Mouse (Mus musculus) urinary bladder, adult 18-20 months (tissue): ENCODE data around the gene Fastkd2.
A peak's percentile ranks its signal among the peaks of the same experiment; 100 is the strongest.

Experiments
- DNase-seq, 2 experiments: peaks; one replicate each; pipeline ENCODE4 v3.0.0; 2022; ENCODE audit warnings: low spot score in 2 of 2, mixed read lengths in 2 of 2

Fastkd2 gene

DNA sequence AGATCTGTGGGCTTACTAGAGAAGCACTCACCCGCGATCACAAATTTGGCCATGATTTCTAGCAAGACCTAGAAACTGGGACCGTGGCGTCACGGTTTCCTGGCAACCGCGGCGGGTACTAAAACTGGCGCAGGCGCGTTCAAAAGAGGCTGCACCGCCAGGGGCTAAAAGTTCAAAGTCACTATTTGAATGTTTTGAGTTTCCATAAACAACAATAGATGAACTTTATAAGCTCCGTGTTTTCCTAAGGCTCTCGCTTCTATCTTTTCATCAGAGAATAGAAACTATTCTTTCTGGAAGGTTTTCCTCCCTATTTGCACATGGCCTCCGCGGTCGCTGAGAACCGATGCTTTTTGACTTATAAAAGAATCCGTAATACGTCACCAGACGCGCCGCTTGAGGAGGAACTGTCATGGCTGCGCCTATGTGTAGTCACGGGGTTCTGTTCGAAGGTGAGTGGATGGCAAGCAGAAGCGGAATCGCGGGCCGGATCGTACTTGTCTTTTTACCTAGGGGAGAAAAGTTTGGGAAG, at the start of gene Fastkd2, which contains the start of gene Mdh1b:
Fastkd2 (plus strand) TSS at position 375 of the 532 bp plus-strand sequence.
Mdh1b (minus strand) TSS at position 79 of the 532 bp plus-strand sequence.
- DNase-seq, result peak; percentile 81 to 88

DNA sequence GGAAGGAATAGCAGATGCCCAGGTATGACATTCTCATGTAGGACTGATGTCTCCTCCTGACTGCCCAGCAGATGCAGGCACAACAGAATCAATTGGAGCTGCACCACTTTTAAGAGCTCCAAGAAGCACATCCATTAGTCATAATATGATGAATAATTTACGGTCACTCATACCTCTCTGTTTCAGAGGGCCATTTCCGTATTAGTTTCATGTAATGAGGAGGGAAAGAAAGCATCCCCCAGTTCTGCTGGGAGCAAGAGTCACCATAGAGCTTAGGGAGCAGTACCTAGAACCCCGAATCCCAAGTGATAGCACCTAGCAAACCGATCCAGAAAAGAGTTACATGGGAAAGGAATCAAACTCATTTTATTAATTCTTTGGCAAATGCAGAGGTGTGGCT, 43.6 kb upstream of the Fastkd2 start, which contains the start of gene Dytn:
Dytn (minus strand) TSS at position 101 of the 400 bp plus-strand sequence.
- no peak for DNase-seq

DNA sequence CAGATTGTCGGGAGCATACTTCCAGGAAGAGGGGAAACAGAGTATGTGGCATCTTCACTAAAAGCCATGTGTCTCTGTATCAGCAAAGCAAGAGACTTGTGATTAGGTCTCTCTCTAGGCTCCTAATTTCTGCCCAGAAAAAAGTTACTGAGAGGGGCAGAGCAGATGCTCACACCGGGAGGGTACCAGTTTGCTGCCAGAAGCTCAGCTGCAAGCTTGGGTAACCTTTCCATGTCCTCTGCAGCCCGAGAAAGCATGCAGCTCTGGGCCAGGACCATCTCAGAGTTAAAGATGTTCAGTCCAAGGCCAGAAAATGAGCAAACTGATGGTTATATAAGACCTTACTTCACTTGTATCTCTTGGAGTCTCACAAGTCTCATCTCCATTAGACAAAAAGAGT, 33.6 kb upstream of the Fastkd2 start:
- no peak for DNase-seq

GRCm38 (mm10) chr1:63705733-63706132, 24.7 kb upstream of the Fastkd2 start:
- DNase-seq, result no peak

DNA sequence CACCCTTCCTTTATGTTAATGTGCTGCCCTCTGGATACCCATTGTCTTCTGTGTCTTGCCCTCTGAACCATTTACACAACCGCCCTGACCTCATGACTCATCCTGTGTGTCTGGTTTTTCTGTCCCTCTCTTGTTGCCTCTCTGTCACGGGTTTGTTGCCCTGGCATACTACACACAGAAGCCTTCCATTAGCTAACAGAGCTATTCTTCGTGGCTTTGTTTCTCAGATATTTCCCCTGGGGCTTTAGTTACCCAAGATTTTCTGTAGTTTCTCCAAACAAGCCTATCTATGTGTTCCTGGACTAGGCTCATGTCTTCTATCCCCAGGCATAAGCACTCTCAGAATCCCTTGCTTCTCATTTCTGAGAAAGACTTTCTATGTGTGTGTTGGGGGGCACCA, 21.5 kb upstream of the Fastkd2 start:
- DNase-seq, result no peak

GRCm38 (mm10) chr1:63720161-63720560, 10.3 kb upstream of the Fastkd2 start:
- no peak for DNase-seq

- no peak for DNase-seq
Measured at GRCm38 (mm10) chr1:63729796-63730195, 618 bp upstream of the Fastkd2 start.

- no peak for DNase-seq
Measured at GRCm38 (mm10) chr1:63756005-63756404, 25.6 kb downstream of the Fastkd2 start.

DNA sequence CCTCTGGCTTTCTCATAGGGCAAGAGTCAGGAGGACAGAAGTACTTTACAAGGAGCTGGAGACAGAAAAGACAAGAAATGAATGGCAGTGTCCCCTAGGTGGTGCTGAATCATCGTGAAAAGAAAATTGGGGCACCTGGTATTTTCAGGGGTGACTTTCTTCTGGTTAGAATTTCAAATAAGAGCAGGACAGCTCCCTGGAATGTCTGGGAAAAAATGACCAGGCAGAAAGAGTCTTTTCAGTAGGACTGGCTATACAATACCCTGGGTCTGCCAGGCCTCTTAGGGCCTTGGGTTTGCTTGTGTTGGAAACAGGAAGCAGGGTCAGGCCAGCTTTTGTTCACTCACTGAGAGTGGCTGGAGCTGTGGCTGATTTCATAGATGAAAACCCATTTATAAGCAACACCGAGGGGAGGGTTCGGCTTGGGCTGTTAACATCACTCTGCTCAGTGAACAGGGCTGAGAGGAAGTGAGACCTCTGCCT, 32.8 kb downstream of the Fastkd2 start:
- DNase-seq, result no peak

GRCm38 (mm10) chr1:63763881-63764386, 33.5 kb downstream of the Fastkd2 start:
- DNase-seq, result no peak

- no peak for DNase-seq
Measured at GRCm38 (mm10) chr1:63764395-63764794, 34.0 kb downstream of the Fastkd2 start.

- no peak for DNase-seq
Measured at GRCm38 (mm10) chr1:63768112-63768511, 37.7 kb downstream of the Fastkd2 start.

- DNase-seq, result no peak
Measured at GRCm38 (mm10) chr1:63769167-63769566, 38.8 kb downstream of the Fastkd2 start, which contains the start of gene 4933402D24Rik. Gene 4933402D24Rik (minus strand): TSS chr1:63769267.

GRCm38 (mm10) chr1:63770309-63770708, 39.9 kb downstream of the Fastkd2 start:
- DNase-seq, result no peak

DNA sequence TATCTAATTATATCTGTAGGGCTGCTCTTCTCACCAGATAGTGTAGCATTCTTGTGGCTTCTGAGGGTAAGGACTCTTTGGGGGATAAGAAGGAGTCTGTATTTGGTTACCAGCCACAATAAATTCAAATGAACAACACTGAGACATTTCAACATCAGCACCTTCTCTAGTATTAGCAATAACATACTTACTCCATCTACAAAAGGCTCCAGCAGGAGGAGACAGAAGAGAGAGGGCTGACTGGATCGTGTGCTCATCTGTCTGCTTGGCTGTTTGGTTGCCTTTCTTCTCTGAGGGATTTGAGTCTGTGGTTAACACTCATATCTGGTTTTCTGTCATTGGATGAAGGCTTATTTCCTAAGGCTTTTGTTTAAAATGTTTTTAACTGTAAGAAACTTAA, 46.0 kb downstream of the Fastkd2 start:
- DNase-seq, result no peak

DNA sequence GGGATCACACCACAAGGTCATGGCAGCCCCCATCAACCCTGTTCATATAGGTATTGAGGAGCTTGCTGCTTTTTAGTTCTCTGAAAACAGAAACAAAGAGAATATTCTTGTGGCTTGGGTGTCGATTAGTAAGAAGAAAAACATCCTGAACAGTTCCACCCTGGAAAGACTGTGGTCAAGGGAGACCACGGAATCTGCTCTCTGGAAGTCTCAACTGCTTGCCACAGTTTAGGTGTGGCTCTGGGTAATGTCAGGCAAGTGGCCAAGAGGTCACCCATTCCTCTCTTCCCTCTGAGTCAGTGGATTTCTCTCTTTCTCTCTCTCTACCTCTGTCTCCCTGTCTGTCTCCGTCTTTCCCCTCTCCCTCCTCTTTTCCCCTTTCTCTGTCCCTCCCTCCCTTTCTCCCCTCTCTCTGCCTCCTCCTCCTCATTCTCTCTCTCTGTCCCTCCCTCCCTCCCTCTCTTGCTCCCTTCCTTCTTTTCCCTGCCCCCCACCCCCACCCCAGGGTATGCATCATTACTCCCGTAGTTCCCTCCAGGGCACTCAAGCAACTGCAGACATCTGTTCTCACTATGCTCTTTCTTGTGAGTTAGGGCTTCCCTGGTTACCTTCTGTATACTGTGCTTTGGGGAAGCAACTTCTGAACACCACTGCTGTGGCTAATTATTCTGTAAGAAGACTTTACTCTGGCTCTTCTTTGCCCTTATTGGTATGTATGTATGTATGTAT, 46.7 kb downstream of the Fastkd2 start:
- DNase-seq, result no peak

- no peak for DNase-seq
Measured at GRCm38 (mm10) chr1:63794326-63794725, 63.9 kb downstream of the Fastkd2 start.
